Mouse (Mus musculus): ENCODE data around the gene AI467606.

- TF ChIP-seq CEBPB (IDR thresholded peaks at IDR 0.05; ENCODE audit: insufficient read depth, poor library complexity, severe bottlenecking) (no peak), POLR2A (IDR thresholded peaks at IDR 0.05; ENCODE audit: insufficient read length, low read depth) (no peak), E2F4 (IDR thresholded peaks at IDR 0.05; ENCODE audit: insufficient read depth) (no peak), TCF12 (IDR thresholded peaks at IDR 0.05; ENCODE audit: insufficient read depth, poor library complexity, severe bottlenecking) (no peak), POLR2AphosphoS2 (IDR thresholded peaks at IDR 0.05; ENCODE audit: insufficient read length, low read depth) (no peak), USF1 (IDR thresholded peaks at IDR 0.05; ENCODE audit: low read depth) (no peak), MAX (IDR thresholded peaks at IDR 0.05; ENCODE audit: low read depth) (no peak), MYOG (IDR thresholded peaks at IDR 0.05; ENCODE audit: control insufficient read depth in 1 of 3, insufficient read depth in 1 of 3, insufficient read length in 2 of 3, low read depth in 2 of 3) (no peak), MYOD1 (IDR thresholded peaks at IDR 0.05; ENCODE audit: control insufficient read depth in 1 of 3, insufficient read length in 2 of 3, low read depth in 2 of 3) (no peak), SRF (IDR thresholded peaks at IDR 0.05; ENCODE audit: control insufficient read depth, insufficient read length, low read depth) (no peak)
These were observed 7.8 kb downstream of the AI467606 start for GRCm38 (mm10) chr7:127098950-127099349.

Measured in myocyte (in vitro differentiated cells).